Mouse (Mus musculus): ENCODE results near the gene Mex3d. TPM values are rescaled to one million over a fixed set of nuclear protein-coding genes. Genes with fewer than 3 reads are reported as not detected.

Gene Mex3d
- total RNA-seq, 2 experiments from 2014 or later, result 12.7 to 16.1 TPM

DNA sequence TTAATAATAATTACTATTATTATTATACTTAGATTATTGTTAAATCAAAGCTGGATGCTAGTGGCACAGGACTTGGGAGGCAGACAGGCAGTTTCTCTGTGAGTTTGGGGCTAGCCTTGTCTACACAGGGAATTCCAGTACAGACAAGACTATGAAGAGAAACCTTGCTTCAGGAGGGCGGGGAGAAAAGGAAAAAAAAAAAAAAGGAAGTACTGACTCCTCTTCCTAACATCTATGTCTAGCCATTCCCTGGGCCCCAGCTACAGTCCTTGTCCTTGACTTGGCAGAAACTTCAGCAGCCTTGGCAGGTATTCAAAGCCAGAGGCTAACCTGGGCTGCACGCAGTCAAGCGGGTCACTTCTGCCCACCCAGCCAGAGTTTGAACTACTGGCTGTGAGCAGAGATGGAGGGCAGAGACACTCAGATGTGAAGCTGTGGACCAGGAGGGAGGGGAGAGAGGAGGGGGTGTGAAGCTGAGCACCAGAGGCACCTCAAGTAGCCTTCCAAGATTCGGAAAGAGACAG lies 1.8 kb upstream of the Mex3d start:
- DNase-seq, result no peak
- intact Hi-C loops (cut with DNase I), result no loop called here

DNA sequence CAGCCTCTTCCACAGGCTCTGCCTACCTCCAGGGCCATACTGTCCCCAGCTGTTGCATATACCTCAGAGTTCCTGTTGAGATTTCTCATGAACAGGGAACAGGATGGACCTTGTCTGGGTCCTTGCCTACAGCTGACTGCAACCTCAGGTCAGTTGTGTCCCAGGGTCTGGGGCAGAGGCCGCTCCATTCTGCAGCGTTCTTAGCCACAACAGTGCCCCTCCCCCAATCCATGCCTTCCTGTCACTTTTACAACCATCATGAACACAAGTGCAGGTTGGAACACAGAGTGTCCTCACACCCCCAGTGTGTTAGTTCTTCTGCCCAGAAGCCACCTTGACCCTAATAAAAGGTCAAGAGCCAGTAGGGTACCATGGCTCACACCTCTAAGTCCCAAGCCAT lies 1.3 kb upstream of the Mex3d start:
- no peak for DNase-seq
- intact Hi-C loops (cut with DNase I), result no loop called here

DNA sequence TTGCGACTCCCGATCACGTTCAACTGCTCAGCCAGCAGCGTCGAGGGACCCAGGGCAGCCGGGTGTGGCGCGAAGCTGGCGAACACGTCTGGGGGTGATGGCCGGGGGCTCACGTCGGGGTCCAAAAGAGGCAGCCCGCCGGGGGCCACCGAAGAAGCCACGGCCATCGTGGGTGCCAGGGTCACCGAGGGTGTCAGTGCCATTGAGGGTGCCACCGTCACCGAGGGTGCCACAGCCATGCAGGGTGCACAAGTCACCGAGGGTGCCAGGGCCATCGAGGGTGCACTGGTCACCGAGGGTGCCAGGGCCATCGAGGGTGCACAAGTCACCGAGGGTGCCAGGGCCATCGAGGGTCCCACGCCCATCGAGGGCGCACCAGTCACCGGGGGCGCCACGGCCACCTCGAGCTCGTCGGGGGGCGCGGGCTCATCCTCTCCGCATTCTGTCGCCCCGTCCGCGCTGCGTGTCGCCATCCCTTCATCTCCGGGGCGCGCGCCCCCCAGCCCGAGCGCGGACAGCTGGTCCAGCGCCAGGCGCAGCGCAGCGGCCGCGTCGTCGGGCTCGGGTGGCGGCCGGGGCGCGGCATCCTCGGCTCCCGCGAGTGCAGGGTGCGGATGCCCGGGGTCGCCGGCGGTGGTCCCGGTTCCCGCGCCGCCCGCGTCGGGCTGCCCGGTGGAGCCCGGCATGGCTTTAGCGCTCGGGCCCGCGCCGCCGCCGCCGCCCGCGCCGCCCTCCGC lies 556 bp downstream of the Mex3d start:
- intact Hi-C loops (cut with DNase I), result no loop called here
- no peak for DNase-seq

DNA sequence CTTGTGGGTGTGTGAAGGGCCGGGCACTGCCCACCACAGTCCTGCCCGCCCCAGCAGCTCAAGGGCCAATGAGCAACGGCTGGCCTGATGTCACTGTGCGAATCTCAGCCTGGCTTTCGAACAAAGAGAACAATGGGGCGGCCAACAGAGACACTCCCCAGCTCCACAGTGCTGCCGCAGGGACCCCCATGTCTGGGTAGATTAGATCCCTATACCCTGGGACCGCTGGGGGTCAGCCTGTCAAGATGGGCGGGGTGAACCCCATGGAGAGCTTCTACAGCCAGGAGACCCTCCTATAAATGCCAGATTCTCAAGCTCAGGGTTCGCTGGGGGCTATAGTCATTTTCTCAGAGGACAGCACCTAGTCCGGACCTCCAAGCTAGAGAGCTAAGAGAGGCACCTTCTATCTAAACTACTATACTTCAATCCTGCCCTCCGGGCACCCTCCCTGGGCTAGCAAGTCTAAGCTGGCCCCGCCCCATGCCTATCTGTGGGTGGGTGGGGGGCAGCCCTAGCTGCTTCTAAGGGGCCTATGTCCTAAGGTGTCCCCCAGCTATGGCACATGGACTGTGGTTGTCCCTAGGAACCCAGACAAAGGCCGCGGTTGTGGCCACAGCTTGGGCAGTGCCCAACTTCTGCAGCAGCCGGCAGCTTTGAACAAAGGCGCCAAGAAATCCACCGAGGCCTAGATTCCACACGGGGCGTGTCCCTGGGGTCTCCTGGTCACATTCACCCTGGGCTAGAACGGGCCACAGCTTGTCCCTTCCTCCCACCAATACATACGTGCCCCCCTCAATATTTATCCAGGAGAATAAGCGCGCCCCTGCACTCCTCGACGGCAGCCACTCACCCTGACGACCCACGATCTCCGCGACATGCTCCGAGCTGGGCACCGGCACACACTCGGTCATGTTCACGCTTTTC lies 1.4 kb downstream of the Mex3d start:
- DNase-seq, result peak; percentile 56 to 65
- intact Hi-C loops (cut with DNase I), result no loop called here

DNA sequence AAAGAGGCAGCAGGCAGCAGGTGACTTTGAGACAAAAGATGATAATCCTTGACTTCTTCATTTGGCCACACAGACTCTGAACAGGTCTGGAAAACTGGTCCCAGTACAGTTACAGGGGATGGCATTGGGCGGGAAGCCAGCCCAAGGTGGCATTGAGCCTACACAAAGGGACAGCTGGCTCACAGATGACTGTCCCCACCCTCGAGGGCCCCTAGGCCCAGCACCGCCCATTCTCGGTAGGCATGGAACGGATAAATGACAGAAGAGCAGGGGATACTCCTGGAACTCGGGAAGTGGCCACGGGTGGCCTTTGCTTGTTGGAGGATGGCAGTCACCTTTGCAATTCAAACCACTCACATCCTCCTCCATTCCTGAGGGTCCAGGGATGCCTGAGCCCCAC lies 2.1 kb downstream of the Mex3d start:
- DNase-seq, result no peak
- intact Hi-C loops (cut with DNase I), result no loop called here

DNA sequence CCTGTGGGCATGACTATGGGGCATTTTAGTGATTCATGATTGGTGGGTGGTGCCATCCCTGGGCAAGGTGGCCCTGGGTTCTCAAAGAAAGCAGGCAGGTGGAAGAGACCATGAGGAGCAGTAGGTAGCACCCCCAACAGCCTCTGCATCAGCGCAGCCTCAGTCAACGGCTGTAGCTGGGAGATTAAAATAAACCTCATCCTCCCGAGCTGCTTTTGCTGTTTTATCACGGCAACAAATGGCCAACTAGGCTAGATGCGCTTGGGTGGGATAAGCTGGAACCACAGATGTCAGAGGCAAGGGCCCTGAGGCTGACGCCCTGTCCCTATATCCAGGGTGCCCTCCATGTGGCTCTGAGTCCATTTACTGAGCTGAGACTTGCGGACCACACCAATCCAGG lies 2.8 kb downstream of the Mex3d start:
- intact Hi-C loops (cut with DNase I), result no loop called here
- no peak for DNase-seq

DNA sequence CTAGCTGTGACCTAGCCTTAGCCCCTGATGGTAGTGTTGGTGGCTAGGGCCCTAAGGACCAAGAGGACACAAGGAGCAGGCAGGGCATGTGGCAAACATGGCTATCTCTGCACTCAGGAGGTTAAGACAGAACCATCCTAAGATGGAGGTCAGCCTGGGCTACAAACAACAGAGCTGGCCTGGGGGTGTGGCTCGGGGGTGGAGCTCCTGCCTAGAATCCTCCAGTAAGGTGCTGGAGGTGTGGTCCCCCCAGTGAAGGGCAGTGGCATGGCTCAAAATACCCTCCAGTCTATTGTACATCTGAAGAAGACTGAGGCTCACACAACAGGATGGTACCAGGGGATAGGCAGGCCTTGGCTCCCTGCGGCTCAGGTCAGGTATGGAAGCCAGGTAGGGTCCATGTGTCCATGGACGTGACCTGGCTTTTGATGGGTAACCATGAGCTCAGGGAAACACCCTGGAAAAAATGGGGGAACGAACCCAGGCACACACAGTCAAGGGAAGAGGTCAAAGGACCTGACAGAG lies 3.3 kb downstream of the Mex3d start:
- DNase-seq, result no peak
- intact Hi-C loops (cut with DNase I), result no loop called here

DNA sequence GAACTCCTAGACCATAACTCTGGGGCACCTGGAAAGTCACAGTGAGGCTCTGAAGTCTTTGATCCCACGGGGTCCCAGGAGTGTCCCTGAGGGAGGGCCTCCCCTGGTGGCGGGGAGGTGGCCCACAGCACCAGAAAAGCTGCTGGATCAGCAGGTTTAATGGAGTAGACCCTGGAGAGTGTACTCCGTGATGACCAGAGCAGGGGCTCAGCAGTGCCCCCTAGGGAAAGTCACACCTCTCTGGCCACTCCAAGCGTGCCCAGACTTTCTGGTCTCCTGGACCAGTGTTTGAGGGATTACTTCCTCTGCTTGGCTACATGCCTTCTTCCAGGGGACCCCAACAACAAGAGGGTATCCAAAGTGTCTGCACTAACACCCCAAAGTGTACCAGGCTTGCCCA lies 4.0 kb downstream of the Mex3d start:
- intact Hi-C loops (cut with DNase I), result no loop called here
- DNase-seq, result no peak

DNA sequence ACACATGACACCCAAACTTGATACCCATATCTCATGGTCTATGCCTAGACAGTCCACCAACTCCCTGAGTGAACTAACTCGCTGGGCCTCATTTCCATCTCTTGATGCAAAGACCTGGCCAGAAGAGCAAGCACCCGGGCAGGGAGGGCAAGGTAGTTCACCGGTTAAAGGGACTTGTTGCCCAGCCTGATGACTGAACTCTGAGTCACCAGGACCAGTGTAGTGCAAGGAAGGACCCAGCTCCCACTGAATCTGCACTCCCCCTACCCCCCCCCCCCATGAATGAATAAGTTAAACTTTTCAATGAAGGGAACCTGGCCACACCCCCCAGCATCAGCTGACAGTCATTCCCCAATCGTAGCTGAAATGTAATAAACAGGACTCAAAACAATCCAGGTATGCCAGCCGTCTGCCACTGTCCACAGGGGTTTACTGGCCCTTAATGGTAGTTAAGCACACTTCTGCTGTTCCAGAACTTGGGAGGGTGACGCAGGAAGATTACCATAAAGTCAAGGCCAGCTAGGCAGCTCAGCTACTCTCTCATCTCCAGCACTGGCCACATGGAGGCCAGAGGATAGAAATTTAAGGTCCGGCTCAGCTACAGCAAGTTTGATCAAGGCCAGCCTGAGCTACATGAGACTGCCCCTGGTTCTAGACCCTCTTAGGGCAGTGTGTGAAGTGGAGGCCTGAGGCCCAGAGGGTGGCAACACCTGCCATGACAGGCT lies 4.7 kb downstream of the Mex3d start:
- DNase-seq, result no peak
- intact Hi-C loops (cut with DNase I), result no loop called here

DNA sequence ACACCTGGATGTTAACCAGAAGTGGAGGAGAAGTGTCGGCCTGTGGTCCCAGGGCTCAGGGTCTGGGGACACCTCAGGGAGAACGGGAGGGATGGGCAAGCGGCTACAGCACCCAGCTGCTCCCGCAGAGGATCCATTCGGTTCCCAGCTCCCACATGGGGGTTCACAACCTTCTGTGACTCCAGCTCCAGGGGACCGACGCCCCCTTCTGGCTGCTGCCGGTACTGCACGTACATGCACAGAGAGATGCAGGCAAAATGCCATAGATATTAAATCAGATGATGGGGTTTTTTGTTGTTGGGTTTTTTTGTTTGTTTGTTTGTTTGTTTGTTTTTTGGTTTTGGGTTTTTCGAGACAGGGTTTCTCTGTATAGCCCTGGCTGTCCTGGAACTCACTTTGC lies 9.7 kb downstream of the Mex3d start:
- intact Hi-C loops (cut with DNase I), result loop anchor here (2.0 to 5.0 kb wide), 2 partner anchors 67 to 130 kb away; no protein-coding TSS in a partner anchor
- no peak for DNase-seq

DNA sequence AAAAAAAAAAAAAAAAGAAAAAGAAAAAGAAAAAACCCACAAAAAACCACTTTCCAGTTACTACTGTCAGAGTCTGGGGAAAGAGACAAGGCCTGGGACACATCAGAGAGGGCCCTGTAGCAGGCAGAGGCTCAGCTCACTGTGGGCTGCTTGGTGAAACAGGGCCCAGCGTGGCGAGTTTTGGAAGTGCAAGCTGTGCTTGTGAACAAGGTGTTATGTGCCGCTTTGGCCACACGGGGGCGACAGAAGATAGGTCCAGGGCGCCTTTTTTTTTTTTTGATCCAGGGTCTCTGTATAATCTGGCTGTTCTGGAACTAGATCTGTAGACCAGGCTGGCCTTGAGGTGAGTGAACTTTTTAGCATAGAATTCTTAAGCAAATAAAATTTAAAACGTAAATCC lies 11.3 kb downstream of the Mex3d start:
- intact Hi-C loops (cut with DNase I), result loop anchor here (2.0 to 5.0 kb wide), 2 partner anchors 69 to 131 kb away; no protein-coding TSS in a partner anchor
- DNase-seq, result peak; percentile 93 to 97

DNA sequence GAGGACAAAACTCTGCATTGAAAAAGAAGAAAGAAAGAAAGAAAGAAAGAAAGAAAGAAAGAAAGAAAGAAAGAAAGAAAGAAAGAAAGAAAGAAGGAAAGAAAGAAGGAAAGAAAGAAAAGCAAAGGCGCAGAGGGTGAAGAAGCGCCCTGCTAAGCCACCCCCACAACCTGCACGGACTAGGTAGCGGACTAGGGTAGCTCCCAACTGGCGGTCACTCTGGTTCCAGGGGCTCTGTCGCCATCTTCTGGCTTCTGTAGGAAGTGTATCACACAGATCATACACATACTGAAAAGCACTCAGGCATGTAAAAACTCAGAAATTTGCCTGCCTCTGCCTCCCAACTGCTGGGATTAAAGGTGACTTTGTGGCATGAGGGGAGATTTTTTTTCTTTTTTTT lies 13.4 kb downstream of the Mex3d start:
- intact Hi-C loops (cut with DNase I), result loop anchor here (1.0 to 5.0 kb wide), 4 partner anchors 24 to 197 kb away; partner anchors contain the start of genes Apc2 and Efna2
- DNase-seq, result peak; percentile 82 to 90

DNA sequence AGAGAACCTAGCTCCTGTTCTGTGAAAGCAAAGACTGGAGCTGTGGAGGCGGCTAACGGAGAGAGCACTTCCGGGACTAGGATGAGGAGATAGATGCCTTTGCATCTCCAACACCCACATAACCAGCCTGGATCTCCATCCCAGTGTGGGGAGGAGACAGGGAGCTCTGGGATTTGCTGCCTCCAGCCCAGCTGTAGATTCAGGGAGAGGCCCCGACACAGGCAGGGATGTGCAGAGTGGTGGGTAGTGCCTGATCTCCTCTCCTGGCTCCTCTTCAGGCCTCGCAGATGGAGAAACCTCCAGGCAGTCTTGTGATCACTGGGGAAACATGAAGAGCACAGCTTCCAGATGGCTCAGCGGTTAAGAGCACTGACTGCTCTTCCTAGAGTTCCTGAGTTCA lies 14.8 kb downstream of the Mex3d start:
- intact Hi-C loops (cut with DNase I), result loop anchor here (5.0 kb wide), 1 partner anchor 195 kb away; the partner anchor contains the start of gene Efna2

DNA sequence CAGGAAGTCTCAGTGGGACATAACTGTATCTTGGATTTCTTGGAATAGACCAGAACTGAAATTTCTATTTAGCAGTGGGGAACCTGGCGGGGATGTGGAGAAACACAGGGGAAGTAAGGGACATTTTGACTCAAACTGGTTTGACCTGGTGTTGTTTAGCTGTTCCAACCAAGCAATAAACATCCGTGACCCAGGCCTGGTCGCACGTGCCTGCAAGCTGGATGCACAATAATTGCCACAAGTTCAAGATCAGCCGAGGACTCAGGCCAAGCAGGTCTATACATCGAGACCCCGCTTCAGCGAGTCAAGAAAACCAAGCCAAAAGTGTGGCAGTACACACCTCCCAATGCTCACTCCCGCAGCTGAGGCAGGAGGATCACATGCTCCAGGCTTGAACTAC lies 15.5 kb downstream of the Mex3d start:
- DNase-seq, result no peak
- intact Hi-C loops (cut with DNase I), result loop anchor here (5.0 kb wide), 1 partner anchor 195 kb away; the partner anchor contains the start of gene Efna2

More for the DNA sequence above, 14.8 kb downstream of the Mex3d start:
- no peak for DNase-seq

DNA sequence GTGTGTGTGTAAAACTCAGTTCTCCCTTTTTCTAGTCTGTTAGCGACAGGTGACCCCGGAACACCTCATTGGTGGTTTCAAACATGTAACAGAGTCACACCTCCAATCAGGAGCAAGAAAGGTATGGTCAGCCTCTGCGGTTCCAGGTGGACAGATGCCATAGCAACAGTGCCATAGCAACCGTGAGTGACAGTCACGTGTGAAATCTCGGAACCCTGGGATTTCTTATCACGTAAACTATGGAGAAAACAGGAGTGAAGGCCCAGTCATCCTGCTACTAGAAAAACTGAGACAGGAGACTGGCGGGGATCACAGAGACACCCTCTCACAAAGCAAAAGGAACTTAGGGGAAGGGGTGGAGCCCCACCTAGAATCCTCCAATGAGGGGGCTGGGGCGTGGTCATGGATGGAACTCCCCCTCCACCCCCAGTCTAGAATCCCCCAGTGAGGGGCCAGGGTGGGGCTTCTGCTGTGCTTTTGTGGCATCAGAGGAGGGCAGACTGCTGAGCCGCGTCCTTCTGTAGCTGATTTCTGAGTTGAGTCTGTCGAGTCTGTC lies 16.0 kb downstream of the Mex3d start:
- intact Hi-C loops (cut with DNase I), result loop anchor here (5.0 kb wide), 1 partner anchor 194 kb away; the partner anchor contains the start of gene Efna2
- DNase-seq, result peak in 1 of 2 experiments; percentile 49

DNA sequence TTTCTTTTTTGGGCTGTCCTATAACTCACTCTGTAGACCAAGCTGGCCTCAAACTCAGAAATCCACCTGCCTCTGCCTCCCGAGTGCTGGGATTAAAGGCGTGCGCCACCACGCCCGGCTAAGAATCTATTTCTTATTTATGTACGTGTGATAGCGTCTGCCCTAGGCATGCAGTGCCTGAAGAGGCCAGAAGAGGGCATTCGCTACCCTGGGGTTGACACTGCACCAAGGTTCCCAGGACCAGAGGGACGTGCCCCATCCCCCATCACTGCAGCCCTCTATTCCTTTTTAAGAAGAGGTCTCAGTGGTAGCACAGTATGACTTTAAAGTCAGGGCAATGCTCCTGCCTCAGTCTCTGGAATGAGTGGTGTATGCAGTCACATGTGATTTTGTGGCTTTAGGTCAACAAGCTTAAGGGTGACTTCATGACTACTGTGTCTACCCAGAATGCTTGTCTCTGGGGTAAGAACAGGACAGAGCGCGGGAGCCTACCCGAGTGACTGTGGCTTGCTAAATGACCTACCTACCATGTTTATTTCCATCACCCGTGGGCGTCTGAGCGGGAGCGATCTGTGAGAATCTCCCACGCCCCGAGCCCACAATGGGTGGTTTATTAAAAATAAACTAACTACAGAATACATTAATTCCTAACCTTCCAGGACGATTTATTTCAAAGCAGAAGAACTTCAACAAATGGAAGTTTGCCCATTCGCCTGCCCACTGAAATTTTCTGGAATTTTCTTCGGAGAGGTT lies 17.3 kb downstream of the Mex3d start:
- no peak for DNase-seq
- intact Hi-C loops (cut with DNase I), result loop anchor here (5.0 kb wide), 1 partner anchor 193 kb away; the partner anchor contains the start of gene Efna2

DNA sequence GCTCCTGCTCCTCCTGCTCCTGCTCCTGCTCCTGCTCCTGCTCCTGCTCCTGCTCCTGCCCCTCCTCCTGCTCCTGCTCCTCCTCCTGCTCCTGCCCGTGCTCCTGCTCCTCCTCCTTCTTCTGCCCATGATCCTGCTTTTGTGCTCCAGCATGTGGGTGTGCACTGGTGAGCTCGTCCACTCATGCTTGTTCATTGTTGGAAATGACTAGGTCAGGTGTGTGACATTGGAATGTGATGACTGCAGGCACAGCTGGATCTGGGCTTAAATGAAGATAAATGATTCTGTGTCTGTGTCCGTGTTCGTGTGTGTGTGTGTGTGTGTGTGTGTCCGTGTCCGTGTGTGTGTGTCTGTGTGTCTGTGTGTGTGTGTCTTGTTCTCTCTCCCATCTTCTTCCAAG lies 19.1 kb downstream of the Mex3d start:
- no peak for DNase-seq
- intact Hi-C loops (cut with DNase I), result no loop called here

DNA sequence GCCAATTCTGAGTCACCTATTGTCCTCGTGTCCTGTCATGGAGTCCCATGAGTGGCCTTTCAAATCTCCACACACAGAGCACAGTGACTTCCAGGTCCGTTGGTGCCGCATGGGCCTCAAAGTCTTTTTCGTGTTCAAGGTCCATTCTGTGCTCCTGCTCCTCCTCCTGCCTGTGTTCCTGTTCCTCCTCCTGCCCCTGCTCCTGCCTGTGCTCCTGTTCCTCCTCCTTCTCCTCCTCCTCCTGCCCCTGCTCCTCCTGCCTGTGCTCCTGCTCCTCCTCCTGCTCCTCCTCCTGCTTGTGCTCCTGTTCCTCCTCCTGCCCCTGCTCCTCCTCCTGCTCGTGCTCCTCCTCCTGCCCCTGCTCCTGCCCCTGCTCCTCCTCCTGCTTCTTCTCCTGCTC lies 19.5 kb downstream of the Mex3d start:
- intact Hi-C loops (cut with DNase I), result no loop called here
- DNase-seq, result no peak

DNA sequence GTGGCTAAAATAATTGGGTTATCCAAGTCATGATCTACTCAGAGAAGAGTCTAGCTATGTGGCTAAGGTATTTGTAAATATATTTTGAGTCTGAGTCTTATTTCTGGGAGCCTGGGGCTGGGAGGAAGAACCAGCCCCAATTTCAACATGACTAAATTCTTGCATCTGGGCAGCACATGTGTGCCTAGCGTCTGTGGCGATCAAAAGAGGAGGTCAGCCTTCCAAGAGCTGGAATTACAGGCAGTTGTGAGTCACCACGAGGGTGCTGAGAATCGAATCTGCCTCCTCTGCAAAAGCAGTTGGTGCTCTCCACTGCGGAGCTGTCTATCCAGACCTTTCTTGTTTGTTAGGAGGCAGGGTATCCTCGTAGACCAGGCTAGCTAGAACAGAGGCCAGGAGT lies 21.7 kb downstream of the Mex3d start:
- no peak for DNase-seq

More for the DNA sequence above, 21.7 kb downstream of the Mex3d start:
- intact Hi-C loops (cut with DNase I), result no loop called here
